Mouse (Mus musculus): ENCODE results near the gene Rbsn.

Gene Rbsn

GRCm38 (mm10) chr6:92214773-92215449, at the start of gene Rbsn:
Gene Rbsn, minus strand, starts transcription at chr6:92214925.
- peak; percentile 88 for DNase-seq (ENCODE audit: extremely low spot score)

GRCm38 (mm10) chr6:92261162-92261843, 46.6 kb upstream of the Rbsn start:
- no peak for DNase-seq (ENCODE audit: extremely low spot score)

GRCm38 (mm10) chr6:92255346-92255745, 40.6 kb upstream of the Rbsn start:
- DNase-seq (ENCODE audit: extremely low spot score) = no peak

- no peak for DNase-seq (ENCODE audit: extremely low spot score)
Measured at GRCm38 (mm10) chr6:92253253-92253870, 38.6 kb upstream of the Rbsn start.

GRCm38 (mm10) chr6:92247215-92247919, 32.6 kb upstream of the Rbsn start:
- no peak for DNase-seq (ENCODE audit: extremely low spot score)

- no peak for DNase-seq (ENCODE audit: extremely low spot score)
Measured at GRCm38 (mm10) chr6:92246335-92246734, 31.6 kb upstream of the Rbsn start.

GRCm38 (mm10) chr6:92244591-92244990, 29.9 kb upstream of the Rbsn start, which contains the start of gene Trh:
Gene Trh, minus strand, starts transcription at chr6:92244650.
- no peak for DNase-seq (ENCODE audit: extremely low spot score)

GRCm38 (mm10) chr6:92241178-92241906, 26.6 kb upstream of the Rbsn start:
- no peak for DNase-seq (ENCODE audit: extremely low spot score)

- no peak for DNase-seq (ENCODE audit: extremely low spot score)
Measured at GRCm38 (mm10) chr6:92235036-92235435, 20.3 kb upstream of the Rbsn start.

- no peak for DNase-seq (ENCODE audit: extremely low spot score)
Measured at GRCm38 (mm10) chr6:92231762-92232161, 17.0 kb upstream of the Rbsn start.

GRCm38 (mm10) chr6:92231356-92231755, 16.6 kb upstream of the Rbsn start:
- no peak for DNase-seq (ENCODE audit: extremely low spot score)

- no peak for DNase-seq (ENCODE audit: extremely low spot score)
Measured at GRCm38 (mm10) chr6:92229586-92229985, 14.9 kb upstream of the Rbsn start.

GRCm38 (mm10) chr6:92229103-92229502, 14.4 kb upstream of the Rbsn start:
- no peak for DNase-seq (ENCODE audit: extremely low spot score)

- no peak for DNase-seq (ENCODE audit: extremely low spot score)
Measured at GRCm38 (mm10) chr6:92224981-92225380, 10.3 kb upstream of the Rbsn start.

- no peak for DNase-seq (ENCODE audit: extremely low spot score)
Measured at GRCm38 (mm10) chr6:92222021-92222420, 7.3 kb upstream of the Rbsn start.

- DNase-seq (ENCODE audit: extremely low spot score) = no peak
Measured at GRCm38 (mm10) chr6:92221604-92222003, 6.9 kb upstream of the Rbsn start.

GRCm38 (mm10) chr6:92219445-92219844, 4.7 kb upstream of the Rbsn start:
- peak; percentile 44 for DNase-seq (ENCODE audit: extremely low spot score)

- DNase-seq (ENCODE audit: extremely low spot score) = peak; percentile 6
Measured at GRCm38 (mm10) chr6:92214055-92214772, 511 bp downstream of the Rbsn start.

GRCm38 (mm10) chr6:92199414-92199813, 15.3 kb downstream of the Rbsn start:
- no peak for DNase-seq (ENCODE audit: extremely low spot score)

GRCm38 (mm10) chr6:92184178-92184577, 30.5 kb downstream of the Rbsn start:
- no peak for DNase-seq (ENCODE audit: extremely low spot score)

GRCm38 (mm10) chr6:92183621-92184131, 31.0 kb downstream of the Rbsn start, which contains the start of gene Mrps25:
Gene Mrps25, minus strand, starts transcription at chr6:92184033.
- DNase-seq (ENCODE audit: extremely low spot score) = peak; percentile 79

All from embryo, embryonic 9.5 days (tissue).